Mouse (Mus musculus) liver, adult 2 months (tissue): ENCODE data around the gene Gm20696. TPM values are rescaled to one million over a fixed set of nuclear protein-coding genes. Genes with fewer than 3 reads are reported as not detected.

Experiments
- DNase-seq: peaks from one replicate; pipeline ENCODE4 v3.0.0-alpha.2; 2011; ENCODE audit warnings: low read depth, low spot score; ENCODE audit errors: extremely low read depth
- H3K27ac ChIP-seq: fragments of 200-500 bp; replicated peaks from 2 replicates; pipeline ENCODE4 v1.5.1; 2012; ENCODE audit warnings: low read depth, mild to moderate bottlenecking, control low read depth, inconsistent platforms, low read length; ENCODE audit not compliant: insufficient read depth
- H3K27me3 ChIP-seq: fragments of 200-500 bp; 2 replicates; pipeline ENCODE4 v1.6.1; 2012; ENCODE audit warnings: mild to moderate bottlenecking, moderate library complexity, low read length, inconsistent platforms; ENCODE audit not compliant: control insufficient read depth, insufficient read depth
- H3K36me3 ChIP-seq: fragments of 200-500 bp; 2 replicates; pipeline ENCODE4 v1.6.1; 2012; ENCODE audit warnings: low read length, inconsistent platforms; ENCODE audit not compliant: control insufficient read depth, insufficient read depth
- H3K4me1 ChIP-seq: fragments of 200-500 bp; 2 replicates; pipeline ENCODE4 v1.6.1; 2011; ENCODE audit warnings: low read length; ENCODE audit not compliant: control insufficient read depth, insufficient read depth
- H3K4me3 ChIP-seq: fragments of 200-500 bp; 2 replicates; pipeline ENCODE4 v1.5.1; 2011; ENCODE audit warnings: low read depth, mild to moderate bottlenecking, control low read depth, low read length, moderate library complexity; ENCODE audit not compliant: insufficient read depth
- H3K79me2 ChIP-seq: fragments of 200-500 bp; 2 replicates; pipeline ENCODE4 v1.6.1; 2012; ENCODE audit warnings: inconsistent platforms, mild to moderate bottlenecking, low read length, moderate library complexity; ENCODE audit not compliant: control insufficient read depth, insufficient read depth
- H3K9ac ChIP-seq: fragments of 200-500 bp; 2 replicates; pipeline ENCODE4 v1.6.1; 2012; ENCODE audit warnings: low read depth, mild to moderate bottlenecking, control low read depth, inconsistent platforms, low read length
- CTCF ChIP-seq: fragments of 200-500 bp; IDR thresholded peaks from 2 replicates; pipeline ENCODE4 v1.5.1; 2011; ENCODE audit warnings: low read depth, low read length, control low read depth
- POLR2A ChIP-seq: fragments of 200-500 bp; IDR thresholded peaks from 2 replicates; pipeline ENCODE4 v1.6.1; 2011; ENCODE audit warnings: low read length, control low read depth; ENCODE audit not compliant: insufficient read depth; ENCODE audit errors: extremely low read depth
- WGBS: fragments of 180-500 bp; shearing (Covaris S2); methylation state at CpG from one replicate; pipeline ENCODE4 v1.1.7; 2018; 5-methylcytosine and 5-hydroxymethylcytosine counted together
- polyA plus RNA-seq: library from polyadenylated mRNA; depleted of rRNA; stranded (reverse); fragments of >200 nt; gene quantifications from 2 replicates; pipeline ENCODE4 v1.2.3, GENCODE M21; 2012
- total RNA-seq: library from RNA; depleted of rRNA; stranded (reverse); fragments of >200 nt; gene quantifications from 2 replicates; pipeline ENCODE4 v1.2.3, GENCODE M21; 2014

The Gm20696 gene
- total and polyA plus RNA-seq, 2 experiments, result 0.26 to 6.5 TPM

GRCm38 (mm10) chr6:99572071-99572470, 94.5 kb downstream of the Gm20696 start:
- Histone ChIP-seq H3K4me3 (no peak overlapping the region), H3K4me1 (no peaks in the 10 kb centered on the region), H3K27me3 (no peaks in the 10 kb centered on the region), H3K79me2 (no peaks in the 10 kb centered on the region), H3K36me3 (no peaks in the 10 kb centered on the region), H3K27ac (no peak overlapping the region), H3K9ac (no peak overlapping the region)
- TF ChIP-seq POLR2A (no peak), CTCF (no peak)
- 90% methylated on average over 5 of the region's 5 CpGs for WGBS
- DNase-seq, result no peak

DNA sequence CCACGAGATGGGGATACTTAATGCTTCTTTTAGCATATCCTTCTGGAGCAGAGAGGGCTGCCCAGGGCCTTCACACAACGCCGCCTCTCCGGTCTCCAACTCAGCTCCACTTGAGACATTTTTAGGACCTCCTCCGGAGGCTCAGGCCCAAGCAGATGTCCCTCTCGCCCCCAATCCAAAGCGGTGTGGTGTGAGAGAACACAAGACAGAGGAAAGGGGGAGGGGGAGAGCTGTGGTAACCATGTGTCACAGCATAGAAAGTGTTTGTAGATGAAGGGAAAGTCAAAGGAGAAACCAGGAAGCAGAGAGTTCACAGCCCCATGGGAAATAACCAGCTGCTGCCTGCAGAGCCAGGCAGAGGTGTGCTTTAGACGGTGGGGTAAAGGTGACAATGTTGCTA, 99.7 kb downstream of the Gm20696 start:
- Histone ChIP-seq H3K9ac (no peak overlapping the region), H3K4me3 (no peak overlapping the region), H3K79me2 (no peaks in the 10 kb centered on the region), H3K36me3 (no peaks in the 10 kb centered on the region), H3K4me1 (no peaks in the 10 kb centered on the region), H3K27ac (no peak overlapping the region), H3K27me3 (no peaks in the 10 kb centered on the region)
- WGBS, result 80% methylated on average over 8 of the region's 8 CpGs
- TF ChIP-seq POLR2A, result no peak
- no peak for DNase-seq

- TF ChIP-seq CTCF (no peak), POLR2A (no peak)
- H3K79me2 ChIP-seq, result no peaks in the 10 kb centered on the region
- no peak overlapping the region for H3K4me3 ChIP-seq
- 95% methylated on average over 3 of the region's 3 CpGs for WGBS
- H3K4me1 ChIP-seq, result no peaks in the 10 kb centered on the region
- no peak overlapping the region for H3K9ac ChIP-seq
- no peak overlapping the region for H3K27ac ChIP-seq
- DNase-seq, result no peak
- H3K27me3 ChIP-seq, result no peaks in the 10 kb centered on the region
- no peaks in the 10 kb centered on the region for H3K36me3 ChIP-seq
Measured at GRCm38 (mm10) chr6:99564766-99565165, 101.8 kb downstream of the Gm20696 start.

DNA sequence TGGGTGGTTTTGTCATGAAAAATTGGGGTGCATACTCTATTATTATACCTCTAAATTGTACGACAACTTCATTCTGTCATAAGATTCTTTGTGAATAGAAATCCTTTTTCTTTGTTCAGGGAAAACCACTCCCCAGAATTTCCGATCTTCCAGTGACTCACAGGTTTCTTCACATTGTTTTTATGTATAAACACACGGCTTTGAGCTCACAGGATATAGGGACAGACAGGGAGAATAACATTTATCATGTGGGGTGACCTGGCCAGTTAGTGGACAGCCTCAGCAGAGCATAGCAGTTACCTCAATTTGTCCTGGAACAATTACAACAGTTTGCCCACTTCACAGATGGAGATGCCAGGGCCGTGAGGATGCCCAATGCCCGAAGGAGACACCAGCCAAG, 109.6 kb downstream of the Gm20696 start:
- DNase-seq, result no peak
- WGBS, result 89% methylated on average over 5 of the region's 5 CpGs
- Histone ChIP-seq H3K4me1 (no peaks in the 10 kb centered on the region), H3K9ac (no peak overlapping the region), H3K36me3 (no peaks in the 10 kb centered on the region), H3K27ac (no peak overlapping the region), H3K4me3 (no peak overlapping the region), H3K79me2 (no peaks in the 10 kb centered on the region), H3K27me3 (no peaks in the 10 kb centered on the region)
- TF ChIP-seq CTCF (no peak), POLR2A (no peak)

DNA sequence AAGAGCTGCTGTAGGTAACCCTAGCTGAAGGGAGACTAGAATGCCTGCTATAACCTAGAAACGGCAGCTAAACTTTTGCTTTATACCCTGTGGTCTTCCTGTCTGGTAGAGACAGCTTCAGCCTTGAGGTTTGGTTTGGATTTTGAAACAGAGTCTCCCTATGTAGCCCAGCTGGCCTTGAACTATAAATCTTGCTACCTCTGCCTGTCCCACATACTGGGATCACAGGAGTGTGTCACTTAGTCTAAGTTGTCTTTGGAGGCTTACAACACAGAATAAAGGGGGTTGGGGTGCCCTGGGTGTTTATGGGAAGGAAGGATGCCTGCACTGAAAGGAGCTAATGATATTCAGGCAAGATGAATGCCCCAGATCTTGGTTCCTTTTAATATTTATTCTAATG, 113.8 kb downstream of the Gm20696 start:
- Histone ChIP-seq H3K79me2 (no peaks in the 10 kb centered on the region), H3K4me3 (no peak overlapping the region), H3K4me1 (no peaks in the 10 kb centered on the region), H3K9ac (no peak overlapping the region), H3K36me3 (no peaks in the 10 kb centered on the region), H3K27me3 (no peaks in the 10 kb centered on the region), H3K27ac (no peak overlapping the region)
- TF ChIP-seq CTCF (no peak), POLR2A (no peak)
- 86% methylated on average over 1 of the region's 1 CpGs for WGBS
- DNase-seq, result no peak

DNA sequence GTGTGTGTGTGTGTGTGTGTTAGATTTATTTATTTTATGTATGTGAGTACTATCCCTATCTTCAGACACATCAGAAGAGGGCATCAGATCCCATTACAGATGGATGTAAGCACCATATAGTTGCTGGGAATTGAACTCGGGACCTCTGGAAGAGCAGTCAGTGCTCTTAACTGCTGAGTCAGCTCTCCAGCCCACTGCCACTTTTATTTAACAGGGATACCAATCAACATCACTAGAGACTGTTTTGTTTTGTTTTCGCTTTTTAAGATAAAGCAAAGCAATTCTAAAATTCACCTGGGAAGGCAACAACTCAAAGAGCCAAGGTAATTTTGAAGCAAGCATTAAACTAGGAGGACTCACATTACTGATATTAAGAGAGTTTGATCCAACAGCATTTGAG, 120.2 kb downstream of the Gm20696 start:
- Histone ChIP-seq H3K27ac (no peak overlapping the region), H3K9ac (no peak overlapping the region), H3K36me3 (no peaks in the 10 kb centered on the region), H3K4me1 (no peaks in the 10 kb centered on the region), H3K79me2 (no peaks in the 10 kb centered on the region), H3K4me3 (no peak overlapping the region), H3K27me3 (no peaks in the 10 kb centered on the region)
- TF ChIP-seq CTCF (no peak), POLR2A (no peak)
- 97% methylated on average over 2 of the region's 2 CpGs for WGBS
- DNase-seq, result no peak
